Mouse (Mus musculus): ENCODE results near the gene Cela3b. TPM values are rescaled to one million over a fixed set of nuclear protein-coding genes. Genes with fewer than 3 reads are reported as not detected.

The Cela3b gene
- total RNA-seq (2021): not detected
- long read RNA-seq, experiment 1: 0 reads
- long read RNA-seq, experiment 2: 0 reads

- Histone ChIP-seq H3K4me3 (no peak within 1 kb of the TSS), H3K27ac (no peak within 1 kb of the TSS)
- no peak for TF ChIP-seq CTCF (IDR thresholded peaks at IDR 0.05)
- intact Hi-C loops (cut with DNase I): no loop called here
- DNase-seq (ENCODE audit: extremely low spot score in 1 of 2, low spot score in 2 of 2): no peak
Observed at GRCm38 (mm10) chr4:137430502-137430901, at the start of gene Cela3b. Cela3b (minus strand) TSS chr4:137430540.

- Histone ChIP-seq H3K27ac (no peak overlapping the region), H3K4me3 (no peak overlapping the region)
- TF ChIP-seq CTCF (IDR thresholded peaks at IDR 0.05): no peak
- intact Hi-C loops (cut with DNase I): no loop called here
- no peak for DNase-seq (ENCODE audit: extremely low spot score in 1 of 2, low spot score in 2 of 2)
Observed at GRCm38 (mm10) chr4:137479757-137480156, 49.4 kb upstream of the Cela3b start.

- Histone ChIP-seq H3K27ac (no peak overlapping the region), H3K4me3 (no peak overlapping the region)
- no peak for DNase-seq (ENCODE audit: extremely low spot score in 1 of 2, low spot score in 2 of 2)
- no peak for TF ChIP-seq CTCF (IDR thresholded peaks at IDR 0.05)
- intact Hi-C loops (cut with DNase I): no loop called here
Observed at GRCm38 (mm10) chr4:137478306-137478705, 48.0 kb upstream of the Cela3b start.

GRCm38 (mm10) chr4:137477611-137478010 lies 47.3 kb upstream of the Cela3b start:
- no peak for DNase-seq (ENCODE audit: extremely low spot score in 1 of 2, low spot score in 2 of 2)
- TF ChIP-seq CTCF (IDR thresholded peaks at IDR 0.05): no peak
- Histone ChIP-seq H3K27ac (no peak overlapping the region), H3K4me3 (no peak overlapping the region)
- intact Hi-C loops (cut with DNase I): no loop called here

- Histone ChIP-seq H3K4me3 (peak overlapping the region; percentile 0; the same call in 1 of the 2 replicates), H3K27ac (no peak overlapping the region)
- DNase-seq (ENCODE audit: extremely low spot score in 1 of 2, low spot score in 2 of 2): no peak
- TF ChIP-seq CTCF (IDR thresholded peaks at IDR 0.05): no peak
- intact Hi-C loops (cut with DNase I): no loop called here
Observed at GRCm38 (mm10) chr4:137476761-137477237, 46.5 kb upstream of the Cela3b start.

- H3K27ac ChIP-seq: no peak overlapping the region
- intact Hi-C loops (cut with DNase I): no loop called here
- H3K4me3 ChIP-seq: peak overlapping the region; percentile 0; the same call in 1 of the 2 replicates
- no peak for TF ChIP-seq CTCF (IDR thresholded peaks at IDR 0.05)
- peak; percentile 19 to 35 for DNase-seq (ENCODE audit: extremely low spot score in 1 of 2, low spot score in 2 of 2)
Observed at GRCm38 (mm10) chr4:137476065-137476760, 45.9 kb upstream of the Cela3b start.

GRCm38 (mm10) chr4:137475271-137476050 lies 45.1 kb upstream of the Cela3b start:
- TF ChIP-seq CTCF (IDR thresholded peaks at IDR 0.05): no peak
- DNase-seq (ENCODE audit: extremely low spot score in 1 of 2, low spot score in 2 of 2): no peak
- no peak overlapping the region for H3K4me3 ChIP-seq
- intact Hi-C loops (cut with DNase I): no loop called here
- H3K27ac ChIP-seq: no peak overlapping the region

- intact Hi-C loops (cut with DNase I): no loop called here
- DNase-seq (ENCODE audit: extremely low spot score in 1 of 2, low spot score in 2 of 2): no peak
- no peak for TF ChIP-seq CTCF (IDR thresholded peaks at IDR 0.05)
- Histone ChIP-seq H3K27ac (no peak overlapping the region), H3K4me3 (no peak overlapping the region)
Observed at GRCm38 (mm10) chr4:137474694-137475093, 44.4 kb upstream of the Cela3b start.

GRCm38 (mm10) chr4:137473701-137474388 lies 43.5 kb upstream of the Cela3b start:
- H3K4me3 ChIP-seq: no peak overlapping the region
- no peak for TF ChIP-seq CTCF (IDR thresholded peaks at IDR 0.05)
- no peak overlapping the region for H3K27ac ChIP-seq
- intact Hi-C loops (cut with DNase I): no loop called here
- DNase-seq (ENCODE audit: extremely low spot score in 1 of 2, low spot score in 2 of 2): no peak

- no peak for DNase-seq (ENCODE audit: extremely low spot score in 1 of 2, low spot score in 2 of 2)
- H3K4me3 ChIP-seq: no peak overlapping the region
- TF ChIP-seq CTCF (IDR thresholded peaks at IDR 0.05): no peak
- no peak overlapping the region for H3K27ac ChIP-seq
- intact Hi-C loops (cut with DNase I): no loop called here
Observed at GRCm38 (mm10) chr4:137473240-137473639, 42.9 kb upstream of the Cela3b start.

- no peak for TF ChIP-seq CTCF (IDR thresholded peaks at IDR 0.05)
- DNase-seq (ENCODE audit: extremely low spot score in 1 of 2, low spot score in 2 of 2): no peak
- intact Hi-C loops (cut with DNase I): no loop called here
- Histone ChIP-seq H3K27ac (no peak overlapping the region), H3K4me3 (no peak overlapping the region)
Observed at GRCm38 (mm10) chr4:137471326-137471725, 41.0 kb upstream of the Cela3b start.

Data from left cerebral cortex, adult 2 months (tissue).